Comparison of ENCODE assay signal across 8 mouse cellular contexts in the genomic region with DNA sequence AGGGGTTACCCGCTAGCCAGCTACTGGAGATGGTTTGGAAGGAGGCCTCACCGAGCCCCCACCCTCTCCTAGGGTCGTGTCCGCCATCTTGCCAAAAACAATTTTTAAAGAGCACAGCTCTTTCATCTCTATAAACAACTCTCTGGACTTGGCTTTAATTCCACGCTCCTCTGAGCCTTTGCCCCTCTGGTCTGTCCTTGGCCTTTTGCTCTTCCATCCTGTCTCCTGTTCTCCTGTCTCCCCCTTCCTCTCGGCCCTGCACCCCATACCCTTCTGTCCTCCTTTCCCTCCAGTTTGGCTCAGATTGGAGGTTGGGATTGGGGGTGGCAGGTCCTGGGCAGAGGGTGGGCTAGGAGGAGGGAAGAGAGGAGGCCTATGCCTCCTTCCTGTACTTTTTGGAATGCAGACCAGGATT. TPM values are rescaled to one million over a fixed set of nuclear protein-coding genes. Genes with fewer than 3 reads are reported as not detected.
A peak's percentile ranks its signal among the peaks of the same experiment; 100 is the strongest.
DNase-seq lines count a peak whose midpoint lies in the region; ATAC-seq and TF ChIP-seq lines count a peak whose summit lies in the region.

No protein-coding gene starts in this region.

- ATAC-seq in liver, embryonic 11.5 days (replicated peaks; ENCODE audit: low FRiP score): no peak
- no peak for ATAC-seq in stomach, postnatal 0 days (ENCODE audit: low FRiP score, low TSS enrichment)

- H3K27me3 ChIP-seq in thymus, adult 2 months (ENCODE audit: control insufficient read depth, insufficient read depth, low read length): no peaks in the 10 kb centered on the region
- peaks cover 42% of the 10 kb centered on the region for H3K27me3 ChIP-seq in liver, embryonic 11.5 days (replicated peaks; ENCODE audit: control insufficient read depth, insufficient read depth, low read length)
- no peaks in the 10 kb centered on the region for H3K27me3 ChIP-seq in stomach, postnatal 0 days (ENCODE audit: control insufficient read depth, insufficient read depth, low read length)

- TF ChIP-seq POLR2A in thymus, adult 2 months (IDR thresholded peaks at IDR 0.05; ENCODE audit: control insufficient read depth, extremely low read depth, insufficient read depth, low read length, poor library complexity): 0 out of 2 replicates have a peak, but pooled peaks have one; percentile 19

- H3K27ac ChIP-seq in thymus, adult 2 months (ENCODE audit: control insufficient read depth, insufficient read depth, low read length): peak overlapping the region; percentile 93
- peak overlapping the region; percentile 70 for H3K27ac ChIP-seq in liver, embryonic 11.5 days (ENCODE audit: low read depth, low read length)
- H3K27ac ChIP-seq in stomach, postnatal 0 days (replicated peaks): peak overlapping the region; percentile 93

- no peak for TF ChIP-seq CTCF in thymus, adult 2 months (IDR thresholded peaks at IDR 0.05; ENCODE audit: borderline replicate concordance, control insufficient read depth, extremely low read depth, insufficient read depth, low read length, poor library complexity)
- TF ChIP-seq CTCF in stomach, postnatal 0 days (IDR thresholded peaks at IDR 0.05; ENCODE audit: low read depth): no peak

- peaks cover 80% of the 10 kb centered on the region for H3K4me1 ChIP-seq in thymus, adult 2 months (replicated peaks; ENCODE audit: control insufficient read depth, insufficient read depth, low read length)
- peaks cover 91% of the 10 kb centered on the region for H3K4me1 ChIP-seq in liver, embryonic 11.5 days (replicated peaks; ENCODE audit: control insufficient read depth, insufficient read depth, low read length)
- H3K4me1 ChIP-seq in stomach, postnatal 0 days (replicated peaks; ENCODE audit: control insufficient read depth, insufficient read depth): peaks cover 34% of the 10 kb centered on the region

- WGBS in thymus, adult 2 months: 50% methylated on average over 6 of the region's 6 CpGs
- 16% methylated on average over 6 of the region's 6 CpGs for WGBS in liver, embryonic 11.5 days
- 9% methylated on average over 6 of the region's 6 CpGs for WGBS in stomach, postnatal 0 days

- peaks cover 4% of the 10 kb centered on the region; the same call in 1 of the 2 replicates for H3K36me3 ChIP-seq in thymus, adult 2 months (ENCODE audit: control insufficient read depth, insufficient read depth, low read length)
- peaks cover 8% of the 10 kb centered on the region for H3K36me3 ChIP-seq in liver, embryonic 11.5 days (ENCODE audit: control insufficient read depth, insufficient read depth, low read length)
- peaks cover 4% of the 10 kb centered on the region; the same call in 1 of the 2 replicates for H3K36me3 ChIP-seq in stomach, postnatal 0 days (ENCODE audit: control insufficient read depth, insufficient read depth, low read length)

- H3K4me3 ChIP-seq in thymus, adult 2 months (ENCODE audit: control insufficient read depth, insufficient read depth, low read length): peak overlapping the region; percentile 61
- no peak overlapping the region; the same call in 1 of the 2 replicates for H3K4me3 ChIP-seq in liver, embryonic 11.5 days (ENCODE audit: low read depth, low read length)
- H3K4me3 ChIP-seq in stomach, postnatal 0 days (ENCODE audit: low read depth, low read length): peak overlapping the region; percentile 70

- peak; percentile 21 for DNase-seq in adrenal gland, postnatal 14 days
- no peak for DNase-seq in adrenal gland, adult 2 months
- DNase-seq in thymus, adult 2 months: no peak
- DNase-seq in thymus, postnatal 25 days: no peak
- DNase-seq in liver, embryonic 11.5 days (ENCODE audit: low spot score): no peak
- DNase-seq in stomach, postnatal 0 days (ENCODE audit: low spot score): no peak
- DNase-seq in right cerebral cortex, adult 2 months (ENCODE audit: low spot score in 2 of 2): no peak
- DNase-seq in thymus, postnatal 10 days (ENCODE audit: low spot score in 2 of 2): no peak

- no peak for TF ChIP-seq EP300 in stomach, postnatal 0 days (optimal IDR thresholded peaks at IDR 0.05)

- 0 out of 2 replicates have a peak overlapping the region, but pooled peaks have one; percentile 2 for H3K9ac ChIP-seq in liver, embryonic 11.5 days (ENCODE audit: low read depth, low read length)
- H3K9ac ChIP-seq in stomach, postnatal 0 days (ENCODE audit: low read length): peak overlapping the region; percentile 66

- peak overlapping the region; percentile 100 for H3K4me2 ChIP-seq in liver, embryonic 11.5 days
- peak overlapping the region; percentile 99 for H3K4me2 ChIP-seq in stomach, postnatal 0 days (replicated peaks; ENCODE audit: low read depth)

- H3K9me3 ChIP-seq in liver, embryonic 11.5 days (ENCODE audit: control insufficient read depth, low read length): no peaks in the 10 kb centered on the region
- H3K9me3 ChIP-seq in stomach, postnatal 0 days (ENCODE audit: control insufficient read depth, low read length): no peaks in the 10 kb centered on the region

RNA-seq across cellular contexts. Expression of a gene that starts 18.6 kb away (rescaled TPM):
- not detected in 2 replicates for total RNA-seq in adrenal gland, postnatal 14 days (2021)
- not detected for total RNA-seq in adrenal gland, adult 2 months (2021)
- 1.1 and 1.2 TPM in 2 replicates for polyA plus RNA-seq in adrenal gland, adult 2 months (2012; rRNA removed)
- polyA plus RNA-seq in thymus, adult 2 months (2012; rRNA removed): 1.3 and 1.9 TPM in 2 replicates
- 0.21 and 0.22 TPM in 2 replicates for polyA plus RNA-seq in liver, embryonic 11.5 days (2014; fragmentation: Nextera tagmentation; extraction: Ambion mirVana)
- 1.9 and 2.1 TPM in 2 replicates for polyA plus RNA-seq in stomach, postnatal 0 days (2015; fragmentation: Nextera tagmentation; extraction: Ambion mirVana)

RNA-seq across cellular contexts. Expression of a gene that starts 36.6 kb away (rescaled TPM):
- total RNA-seq in adrenal gland, postnatal 14 days (2021): 24.5 and 29.3 TPM in 2 replicates
- 10 to 100 TPM; 17.0 to 30.8 TPM for total RNA-seq in adrenal gland, adult 2 months (2021)
- 43.7 and 44.9 TPM in 2 replicates for polyA plus RNA-seq in adrenal gland, adult 2 months (2012; rRNA removed)
- polyA plus RNA-seq in thymus, adult 2 months (2012; rRNA removed): 63.5 and 74.1 TPM in 2 replicates
- 18.6 and 20.1 TPM in 2 replicates for polyA plus RNA-seq in liver, embryonic 11.5 days (2014; fragmentation: Nextera tagmentation; extraction: Ambion mirVana)
- 20.1 and 25.9 TPM in 2 replicates for polyA plus RNA-seq in stomach, postnatal 0 days (2015; fragmentation: Nextera tagmentation; extraction: Ambion mirVana)

RNA-seq across cellular contexts. Expression of a gene that starts 56.6 kb away (rescaled TPM):
- total RNA-seq in adrenal gland, postnatal 14 days (2021): 3.5 and 5.8 TPM in 2 replicates
- total RNA-seq in adrenal gland, adult 2 months (2021): under 1 TPM; 0.48 to 0.86 TPM
- 0.07 and 0.08 TPM in 2 replicates for polyA plus RNA-seq in adrenal gland, adult 2 months (2012; rRNA removed)
- polyA plus RNA-seq in thymus, adult 2 months (2012; rRNA removed): 8.4 and 12.2 TPM in 2 replicates
- 96.3 and 114 TPM in 2 replicates for polyA plus RNA-seq in liver, embryonic 11.5 days (2014; fragmentation: Nextera tagmentation; extraction: Ambion mirVana)
- polyA plus RNA-seq in stomach, postnatal 0 days (2015; fragmentation: Nextera tagmentation; extraction: Ambion mirVana): 6.6 and 7.0 TPM in 2 replicates

RNA-seq across cellular contexts. Expression of a gene that starts 59.8 kb away (rescaled TPM):
- 52.0 and 70.5 TPM in 2 replicates for total RNA-seq in adrenal gland, postnatal 14 days (2021)
- total RNA-seq in adrenal gland, adult 2 months (2021): 1 to 10 TPM; 4.1 to 8.1 TPM
- 0.28 and 0.29 TPM in 2 replicates for polyA plus RNA-seq in adrenal gland, adult 2 months (2012; rRNA removed)
- polyA plus RNA-seq in thymus, adult 2 months (2012; rRNA removed): 59.2 and 85.6 TPM in 2 replicates
- polyA plus RNA-seq in liver, embryonic 11.5 days (2014; fragmentation: Nextera tagmentation; extraction: Ambion mirVana): 315 and 330 TPM in 2 replicates
- polyA plus RNA-seq in stomach, postnatal 0 days (2015; fragmentation: Nextera tagmentation; extraction: Ambion mirVana): 31.6 and 44.5 TPM in 2 replicates
